ENCODE assay signal across 8 mouse cellular contexts in the genomic region with DNA sequence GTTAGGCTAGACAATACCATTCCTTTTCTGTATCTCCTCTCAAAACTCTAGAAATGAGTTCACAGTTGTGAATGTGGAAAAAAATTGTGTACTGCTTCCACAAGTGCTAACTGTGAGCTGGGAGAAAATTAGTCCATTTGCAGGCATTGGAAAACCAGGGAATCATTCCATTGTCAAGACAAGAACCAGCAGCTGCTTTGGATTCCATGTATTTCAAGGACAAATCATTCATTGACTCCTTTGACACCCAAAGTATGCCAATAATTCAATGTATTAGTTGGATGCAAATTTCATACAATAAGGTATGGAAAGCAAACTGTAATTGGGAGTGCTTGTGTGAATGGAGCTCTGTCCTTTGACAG.
A peak's percentile ranks its signal among the peaks of the same experiment; 100 is the strongest.
DNase-seq lines count a peak whose midpoint lies in the region; ATAC-seq and TF ChIP-seq lines count a peak whose summit lies in the region.

No protein-coding gene starts in this region.

- H3K4me1 ChIP-seq in heart, embryonic 16.5 days (ENCODE audit: control insufficient read depth, insufficient read depth, low read length) = no peaks in the 10 kb centered on the region
- H3K4me1 ChIP-seq in embryonic facial prominence, embryonic 13.5 days = peaks cover 12% of the 10 kb centered on the region; the same call in 1 of the 2 replicates
- 0 out of 2 replicates have a peak, but pooled peaks cover 9% of the 10 kb centered on the region for H3K4me1 ChIP-seq in forebrain, postnatal 0 days (ENCODE audit: insufficient read depth)
- peaks cover 14% of the 10 kb centered on the region for H3K4me1 ChIP-seq in midbrain, embryonic 13.5 days (replicated peaks)

- no peaks in the 10 kb centered on the region for H3K36me3 ChIP-seq in heart, embryonic 16.5 days (ENCODE audit: control insufficient read depth, insufficient read depth)
- no peaks in the 10 kb centered on the region for H3K36me3 ChIP-seq in embryonic facial prominence, embryonic 13.5 days
- H3K36me3 ChIP-seq in forebrain, postnatal 0 days (ENCODE audit: insufficient read depth) = no peaks in the 10 kb centered on the region
- no peaks in the 10 kb centered on the region for H3K36me3 ChIP-seq in midbrain, embryonic 13.5 days

- no peak overlapping the region for H3K27ac ChIP-seq in heart, embryonic 16.5 days (ENCODE audit: low read length)
- peak overlapping the region; percentile 78 for H3K27ac ChIP-seq in embryonic facial prominence, embryonic 13.5 days
- H3K27ac ChIP-seq in forebrain, postnatal 0 days (ENCODE audit: low read depth, low read length) = peak overlapping the region; percentile 66
- peak overlapping the region; percentile 94 for H3K27ac ChIP-seq in midbrain, embryonic 13.5 days

- H3K27me3 ChIP-seq in heart, embryonic 16.5 days (ENCODE audit: control insufficient read depth, insufficient read depth, low read length) = no peaks in the 10 kb centered on the region
- no peaks in the 10 kb centered on the region for H3K27me3 ChIP-seq in embryonic facial prominence, embryonic 13.5 days
- H3K27me3 ChIP-seq in forebrain, postnatal 0 days (ENCODE audit: insufficient read depth, low read length) = no peaks in the 10 kb centered on the region
- H3K27me3 ChIP-seq in midbrain, embryonic 13.5 days = no peaks in the 10 kb centered on the region

- H3K9ac ChIP-seq in heart, embryonic 16.5 days (ENCODE audit: low read length) = no peak overlapping the region
- H3K9ac ChIP-seq in embryonic facial prominence, embryonic 13.5 days = no peak overlapping the region
- H3K9ac ChIP-seq in forebrain, postnatal 0 days = peak overlapping the region; percentile 40
- peak overlapping the region; percentile 64 for H3K9ac ChIP-seq in midbrain, embryonic 13.5 days (replicated peaks)

- H3K9me3 ChIP-seq in heart, embryonic 16.5 days (replicated peaks; ENCODE audit: control insufficient read depth, low read length) = no peaks in the 10 kb centered on the region
- no peaks in the 10 kb centered on the region for H3K9me3 ChIP-seq in embryonic facial prominence, embryonic 13.5 days
- H3K9me3 ChIP-seq in forebrain, postnatal 0 days (ENCODE audit: low read length) = no peaks in the 10 kb centered on the region
- H3K9me3 ChIP-seq in midbrain, embryonic 13.5 days = no peaks in the 10 kb centered on the region

- H3K4me3 ChIP-seq in heart, embryonic 16.5 days (ENCODE audit: low read length) = no peak overlapping the region
- H3K4me3 ChIP-seq in embryonic facial prominence, embryonic 13.5 days = no peak overlapping the region
- H3K4me3 ChIP-seq in forebrain, postnatal 0 days (ENCODE audit: low read depth, low read length) = no peak overlapping the region; the same call in 1 of the 2 replicates
- peak overlapping the region; percentile 35 for H3K4me3 ChIP-seq in midbrain, embryonic 13.5 days (replicated peaks)

- DNase-seq in heart, postnatal 36 days = no peak
- no peak for DNase-seq in forebrain, postnatal 0 days
- no peak for DNase-seq in layer of hippocampus, adult 11-12 months (ENCODE audit: low spot score)
- no peak for DNase-seq in frontal cortex, postnatal 36 days (ENCODE audit: low spot score in 2 of 2)
- DNase-seq in natural killer cell, adult 2 months (ENCODE audit: low spot score in 2 of 2) = no peak

- no peak for ATAC-seq in heart, embryonic 16.5 days (replicated peaks; ENCODE audit: extremely low read depth, insufficient read depth, low FRiP score)
- no peak for ATAC-seq in embryonic facial prominence, embryonic 13.5 days (ENCODE audit: insufficient number of reproducible peaks, insufficient read depth, low FRiP score, low TSS enrichment, low read depth)
- ATAC-seq in forebrain, postnatal 0 days = peak; percentile 7; the same call in 1 of the 2 replicates
- ATAC-seq in midbrain, embryonic 13.5 days = peak; percentile 28

- peak overlapping the region; percentile 71 for H3K4me2 ChIP-seq in heart, embryonic 16.5 days (ENCODE audit: low read depth, low read length)
- peak overlapping the region; percentile 53 for H3K4me2 ChIP-seq in embryonic facial prominence, embryonic 13.5 days
- peak overlapping the region; percentile 51 for H3K4me2 ChIP-seq in forebrain, postnatal 0 days (ENCODE audit: low read depth)
- peak overlapping the region; percentile 53 for H3K4me2 ChIP-seq in midbrain, embryonic 13.5 days (replicated peaks)

- TF ChIP-seq CTCF in forebrain, postnatal 0 days (IDR thresholded peaks at IDR 0.05; ENCODE audit: low read depth) = no peak

- intact Hi-C loops in heart, postnatal 36 days (cut with DNase I) = loop anchor here (5.0 kb wide), 2 partner anchors 1416 to 1541 kb away; partner anchors contain the start of gene Marcks

Comparison
In these comparisons a context has a peak if more than half of its experiments do, and no peak if none do; other contexts are left out.
1. ATAC-seq: peak in forebrain, postnatal 0 days (single experiment) and midbrain, embryonic 13.5 days (single experiment); none in heart, embryonic 16.5 days (single experiment) and embryonic facial prominence, embryonic 13.5 days (single experiment).
2. H3K9ac ChIP-seq: peak in forebrain, postnatal 0 days (single experiment) and midbrain, embryonic 13.5 days (single experiment); none in heart, embryonic 16.5 days (single experiment) and embryonic facial prominence, embryonic 13.5 days (single experiment).
3. Peak in every context shown above with its lines, with median percentiles within 50 percentile points of each other: H3K4me2 ChIP-seq.